Mouse (Mus musculus) hindbrain, embryonic 15.5 days (tissue): ENCODE measurements around the gene Traf6. TPM values are rescaled to one million over a fixed set of nuclear protein-coding genes. Genes with fewer than 3 reads are reported as not detected.

Experiments used
- ATAC-seq: fragments of 200-750 bp; cut with Nextera tagmentation; 2 replicates; pipeline ENCODE4 v1.8.0; 2017; ENCODE audit warnings: low read depth, moderate number of reproducible peaks, moderate TSS enrichment; ENCODE audit not compliant: low FRiP score
- H3K27ac ChIP-seq: fragments of 300-500 bp; sonication (generic); replicated peaks from 2 replicates; pipeline ENCODE4 v1.5.1; 2015; ENCODE audit warnings: mild to moderate bottlenecking, inconsistent platforms
- H3K27me3 ChIP-seq: fragments of 300-500 bp; sonication (generic); 2 replicates; pipeline ENCODE4 v1.6.1; 2015; ENCODE audit warnings: control low read depth, inconsistent platforms
- H3K36me3 ChIP-seq: fragments of 300-500 bp; sonication (generic); 2 replicates; pipeline ENCODE4 v1.6.1; 2015; ENCODE audit warnings: control low read depth, inconsistent platforms
- H3K4me1 ChIP-seq: fragments of 300-500 bp; sonication (generic); replicated peaks from 2 replicates; pipeline ENCODE4 v1.6.1; 2015; ENCODE audit warnings: control low read depth, inconsistent platforms
- H3K4me2 ChIP-seq: fragments of 300-500 bp; sonication (generic); 2 replicates; pipeline ENCODE4 v1.6.1; 2015; ENCODE audit warnings: moderate library complexity, mild to moderate bottlenecking, inconsistent platforms
- H3K4me3 ChIP-seq: fragments of 300-500 bp; sonication (generic); 2 replicates; pipeline ENCODE4 v1.5.1; 2015; ENCODE audit warnings: mild to moderate bottlenecking, inconsistent platforms
- H3K9ac ChIP-seq: fragments of 300-500 bp; sonication (generic); 2 replicates; pipeline ENCODE4 v1.6.1; 2015; ENCODE audit warnings: inconsistent platforms
- H3K9me3 ChIP-seq: fragments of 300-500 bp; sonication (generic); 2 replicates; pipeline ENCODE4 v1.6.1; 2016; ENCODE audit warnings: control low read depth, inconsistent platforms
- WGBS: fragments of 180-500 bp; shearing (Covaris S2); methylation state at CpG from one replicate; pipeline ENCODE4 v1.1.7; 2015; 5-methylcytosine and 5-hydroxymethylcytosine counted together
- polyA plus RNA-seq: library from polyadenylated mRNA; unstranded; fragments of >200 nt; fragmentation: Nextera tagmentation; extraction: Ambion mirVana; gene quantifications from 2 replicates; pipeline ENCODE4 v1.2.1, GENCODE M21; 2015

Gene Traf6
- polyA plus RNA-seq, 1 experiment from 2014 or later = 5.6 TPM

DNA sequence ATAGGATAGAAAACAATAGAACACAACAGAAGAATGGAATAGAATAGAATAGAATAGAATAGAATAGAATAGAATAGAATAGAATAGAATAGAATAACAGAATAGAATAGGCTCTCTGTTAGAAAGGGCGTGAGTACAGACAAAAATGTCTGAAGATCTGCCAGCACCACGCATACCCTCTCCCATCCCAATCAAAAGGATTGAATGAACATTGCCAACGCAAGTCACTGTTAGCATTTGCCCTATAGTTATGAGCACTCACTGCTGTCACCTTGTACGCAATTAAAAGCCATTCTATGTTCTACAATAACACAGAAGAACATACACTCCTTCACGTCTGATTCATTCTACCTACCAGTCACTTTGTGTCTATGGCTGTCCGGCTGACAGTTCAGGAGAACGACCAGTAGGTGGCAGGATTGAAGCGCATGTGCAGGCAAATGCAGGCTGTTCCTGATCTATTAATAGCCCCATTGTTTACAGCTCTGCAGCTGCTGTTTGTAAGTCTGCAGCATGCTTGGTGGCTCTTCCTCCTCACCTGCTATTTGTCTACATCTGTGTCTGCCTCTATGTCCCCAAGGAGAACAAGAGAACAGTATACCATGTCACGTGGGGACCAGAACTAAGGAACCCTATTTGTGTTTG is 13.0 kb upstream of the Traf6 start:
- ATAC-seq = peak; percentile 89
- no peaks in the 10 kb centered on the region for H3K27me3 ChIP-seq
- H3K4me1 ChIP-seq = 0 out of 2 replicates have a peak, but pooled peaks cover 4% of the 10 kb centered on the region
- H3K9me3 ChIP-seq = no peaks in the 10 kb centered on the region
- H3K4me2 ChIP-seq = no peak overlapping the region
- H3K36me3 ChIP-seq = no peaks in the 10 kb centered on the region
- H3K4me3 ChIP-seq = no peak overlapping the region
- H3K9ac ChIP-seq = no peak overlapping the region
- no peak overlapping the region for H3K27ac ChIP-seq
- WGBS = 19% methylated on average over 9 of the region's 9 CpGs

DNA sequence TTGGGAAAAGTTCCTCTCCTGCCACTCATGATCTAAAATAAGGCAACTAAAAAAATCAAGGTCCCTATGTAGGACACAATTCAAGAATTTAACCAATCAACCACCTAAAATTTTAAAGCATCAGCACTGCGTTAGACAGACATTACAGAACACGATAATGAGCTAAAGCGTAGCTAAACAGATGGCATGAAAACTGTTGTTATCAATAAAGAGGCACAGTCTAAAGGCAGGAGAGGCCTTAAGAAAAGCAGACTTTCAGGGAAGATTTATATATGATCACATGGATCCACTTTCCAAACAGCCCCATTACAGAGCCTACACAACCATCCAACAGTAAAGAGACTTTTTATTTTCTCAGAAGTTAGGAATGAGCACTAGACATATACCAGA is 12.5 kb upstream of the Traf6 start:
- Histone ChIP-seq H3K36me3 (no peaks in the 10 kb centered on the region), H3K4me1 (0 out of 2 replicates have a peak, but pooled peaks cover 4% of the 10 kb centered on the region), H3K27ac (no peak overlapping the region), H3K27me3 (no peaks in the 10 kb centered on the region), H3K9me3 (no peaks in the 10 kb centered on the region), H3K4me2 (no peak overlapping the region), H3K9ac (no peak overlapping the region), H3K4me3 (no peak overlapping the region)
- WGBS = 58% methylated on average over 3 of the region's 3 CpGs
- ATAC-seq = peak; percentile 66

DNA sequence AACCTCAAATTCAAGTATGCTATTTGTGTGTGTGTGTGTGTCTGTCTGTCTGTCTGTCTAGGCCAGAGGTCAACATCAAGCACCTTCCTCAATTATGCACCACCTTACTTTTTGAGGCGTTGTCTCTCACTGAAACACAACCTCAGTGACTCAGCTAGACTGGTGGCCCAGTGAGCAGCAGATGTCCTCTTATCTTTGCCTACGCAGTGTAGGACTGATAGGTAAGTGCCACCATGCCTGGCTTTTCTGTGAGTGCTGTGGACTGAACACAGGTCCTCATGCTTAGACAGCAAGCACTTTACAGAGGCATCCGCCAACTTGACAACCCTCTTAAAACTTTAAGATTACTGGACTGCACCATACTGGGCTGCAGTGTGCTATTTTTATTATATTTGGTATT is 9.5 kb upstream of the Traf6 start:
- ATAC-seq = no peak
- Histone ChIP-seq H3K4me1 (0 out of 2 replicates have a peak, but pooled peaks cover 4% of the 10 kb centered on the region), H3K9me3 (no peaks in the 10 kb centered on the region), H3K4me2 (no peak overlapping the region), H3K27me3 (no peaks in the 10 kb centered on the region), H3K27ac (no peak overlapping the region), H3K4me3 (no peak overlapping the region), H3K36me3 (no peaks in the 10 kb centered on the region), H3K9ac (no peak overlapping the region)
- 94% methylated on average over 3 of the region's 3 CpGs for WGBS

DNA sequence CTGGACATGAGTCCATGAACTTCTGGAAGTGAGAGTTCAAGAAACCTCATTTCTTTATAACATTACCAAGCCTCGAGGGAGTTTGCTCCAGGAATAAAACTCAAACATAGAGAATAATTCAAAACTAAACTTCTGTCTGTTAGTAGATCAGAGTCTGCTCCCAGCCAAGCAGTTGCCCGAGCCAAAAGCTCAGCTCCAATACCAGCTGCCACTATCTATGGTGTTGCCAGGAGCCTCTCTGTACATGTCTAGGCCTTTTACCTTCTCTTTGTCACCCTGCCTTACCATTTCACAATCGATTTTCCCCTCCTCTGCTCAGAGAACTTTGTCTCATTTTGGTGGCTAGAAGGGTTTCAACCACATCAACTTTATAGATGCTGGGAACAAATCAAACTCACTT is 4.7 kb upstream of the Traf6 start:
- ATAC-seq = no peak
- no peaks in the 10 kb centered on the region for H3K36me3 ChIP-seq
- no peak overlapping the region for H3K27ac ChIP-seq
- peaks cover 3% of the 10 kb centered on the region; the same call in 1 of the 2 replicates for H3K4me1 ChIP-seq
- H3K9me3 ChIP-seq = no peaks in the 10 kb centered on the region
- no peaks in the 10 kb centered on the region for H3K27me3 ChIP-seq
- H3K4me2 ChIP-seq = no peak overlapping the region
- 83% methylated on average over 3 of the region's 3 CpGs for WGBS
- no peak overlapping the region for H3K9ac ChIP-seq
- no peak overlapping the region for H3K4me3 ChIP-seq

DNA sequence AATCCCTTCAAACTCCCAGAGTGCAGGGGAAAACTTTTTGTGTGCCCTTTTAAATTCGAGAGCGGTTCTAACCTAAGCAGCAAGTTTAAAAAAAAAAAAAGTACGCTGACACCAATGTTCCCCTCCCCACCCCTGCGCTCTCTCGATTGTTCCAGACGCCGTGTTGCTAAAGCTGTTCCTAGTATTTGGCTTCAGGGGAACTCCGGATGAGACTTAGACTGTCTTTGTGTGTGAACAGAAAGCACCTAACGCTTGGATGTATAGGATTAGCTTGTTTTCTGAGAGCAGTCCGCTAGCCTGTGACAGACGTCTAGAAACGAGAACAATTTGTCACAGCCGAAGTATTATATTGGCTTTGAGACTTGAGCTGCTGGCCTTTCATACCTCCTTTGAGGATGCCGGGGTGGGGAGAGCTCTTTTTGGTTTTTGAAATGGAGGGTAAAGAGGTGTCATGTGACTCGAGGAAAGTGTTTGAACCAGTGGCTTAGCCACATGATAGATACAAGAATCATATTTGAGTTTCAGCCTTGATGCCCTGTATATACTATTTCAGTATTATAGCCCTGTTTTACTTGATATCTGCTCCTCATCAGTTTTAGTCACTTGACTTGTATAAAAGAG is 1.0 kb downstream of the Traf6 start:
- no peak for ATAC-seq
- H3K9ac ChIP-seq = peak overlapping the region; percentile 73
- H3K4me3 ChIP-seq = peak overlapping the region; percentile 79
- WGBS = 2% methylated on average over 15 of the region's 15 CpGs
- H3K9me3 ChIP-seq = no peaks in the 10 kb centered on the region
- H3K4me1 ChIP-seq = peaks cover 13% of the 10 kb centered on the region; the same call in 1 of the 2 replicates
- no peak overlapping the region for H3K27ac ChIP-seq
- H3K36me3 ChIP-seq = no peaks in the 10 kb centered on the region
- H3K27me3 ChIP-seq = no peaks in the 10 kb centered on the region
- H3K4me2 ChIP-seq = peak overlapping the region; percentile 78

DNA sequence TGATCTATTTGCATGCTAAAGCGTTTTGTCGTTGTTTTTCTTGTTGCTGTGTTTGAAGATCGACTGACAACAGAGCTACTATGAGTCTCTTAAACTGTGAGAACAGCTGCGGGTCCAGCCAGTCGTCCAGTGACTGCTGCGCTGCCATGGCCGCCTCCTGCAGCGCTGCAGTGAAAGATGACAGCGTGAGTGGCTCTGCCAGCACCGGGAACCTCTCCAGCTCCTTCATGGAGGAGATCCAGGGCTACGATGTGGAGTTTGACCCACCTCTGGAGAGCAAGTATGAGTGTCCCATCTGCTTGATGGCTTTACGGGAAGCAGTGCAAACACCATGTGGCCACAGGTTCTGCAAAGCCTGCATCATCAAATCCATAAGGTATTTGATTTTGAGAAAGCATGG is 6.2 kb downstream of the Traf6 start:
- no peak overlapping the region for H3K9ac ChIP-seq
- H3K4me3 ChIP-seq = no peak overlapping the region
- H3K36me3 ChIP-seq = peaks cover 15% of the 10 kb centered on the region; the same call in 1 of the 2 replicates
- H3K27me3 ChIP-seq = no peaks in the 10 kb centered on the region
- peaks cover 3% of the 10 kb centered on the region; the same call in 1 of the 2 replicates for H3K4me1 ChIP-seq
- no peaks in the 10 kb centered on the region for H3K9me3 ChIP-seq
- no peak overlapping the region for H3K4me2 ChIP-seq
- ATAC-seq = no peak
- no peak overlapping the region for H3K27ac ChIP-seq
- 80% methylated on average over 12 of the region's 12 CpGs for WGBS

DNA sequence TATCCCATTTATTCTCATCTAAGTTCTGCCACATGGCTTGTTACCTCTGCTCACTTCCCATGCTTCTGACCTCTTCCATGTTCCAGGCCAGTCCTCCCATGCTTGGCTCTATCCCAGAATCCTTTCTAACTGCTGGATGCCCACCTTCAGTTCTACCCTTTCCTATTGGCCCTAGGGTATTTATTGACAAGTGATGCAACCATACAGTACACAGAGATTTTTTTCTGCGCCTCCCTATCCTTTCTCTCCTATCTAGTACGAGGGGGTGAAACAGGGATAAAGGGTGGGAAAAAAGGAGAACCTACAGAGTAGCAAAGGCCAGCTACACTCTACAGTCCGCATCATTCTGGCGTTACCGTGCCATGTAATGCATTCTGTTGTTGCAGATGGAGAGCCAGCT is 9.8 kb downstream of the Traf6 start:
- 92% methylated on average over 5 of the region's 5 CpGs for WGBS
- Histone ChIP-seq H3K4me3 (no peak overlapping the region), H3K9me3 (no peaks in the 10 kb centered on the region), H3K4me2 (no peak overlapping the region), H3K36me3 (peaks cover 38% of the 10 kb centered on the region), H3K27ac (no peak overlapping the region), H3K9ac (no peak overlapping the region), H3K27me3 (no peaks in the 10 kb centered on the region), H3K4me1 (no peaks in the 10 kb centered on the region)
- no peak for ATAC-seq

DNA sequence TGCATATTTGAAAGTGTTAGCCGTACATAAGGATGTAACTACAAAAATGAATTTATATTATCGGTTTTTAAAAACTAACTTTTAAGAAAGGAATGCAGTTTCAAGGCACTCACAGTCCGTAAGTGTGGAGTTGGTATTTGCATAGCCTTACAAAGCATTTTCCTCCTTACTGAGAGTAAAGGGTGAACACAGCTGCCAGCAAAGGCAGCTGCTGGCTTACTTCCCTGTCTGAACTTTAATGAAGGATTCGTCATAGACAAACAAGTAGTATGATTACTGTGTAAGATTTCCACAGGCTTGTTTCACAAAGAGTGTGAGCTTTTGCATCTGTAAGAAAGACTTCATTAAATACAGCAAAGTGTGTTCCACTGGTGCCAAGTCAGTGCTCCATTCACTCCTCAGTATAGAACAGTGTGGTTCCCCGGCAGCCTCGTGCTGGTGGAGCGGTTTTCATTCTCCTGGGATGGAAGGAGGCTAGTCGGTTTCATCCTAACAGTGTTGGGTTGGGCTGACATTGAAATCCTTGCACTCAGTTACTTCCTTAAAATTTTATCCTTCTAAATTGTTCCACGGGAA is 12.1 kb downstream of the Traf6 start:
- no peaks in the 10 kb centered on the region for H3K27me3 ChIP-seq
- no peak overlapping the region for H3K4me3 ChIP-seq
- no peaks in the 10 kb centered on the region for H3K9me3 ChIP-seq
- H3K9ac ChIP-seq = no peak overlapping the region
- H3K27ac ChIP-seq = no peak overlapping the region
- no peak for ATAC-seq
- no peak overlapping the region for H3K4me2 ChIP-seq
- WGBS = 91% methylated on average over 9 of the region's 9 CpGs
- H3K36me3 ChIP-seq = peaks cover 38% of the 10 kb centered on the region
- no peaks in the 10 kb centered on the region for H3K4me1 ChIP-seq

DNA sequence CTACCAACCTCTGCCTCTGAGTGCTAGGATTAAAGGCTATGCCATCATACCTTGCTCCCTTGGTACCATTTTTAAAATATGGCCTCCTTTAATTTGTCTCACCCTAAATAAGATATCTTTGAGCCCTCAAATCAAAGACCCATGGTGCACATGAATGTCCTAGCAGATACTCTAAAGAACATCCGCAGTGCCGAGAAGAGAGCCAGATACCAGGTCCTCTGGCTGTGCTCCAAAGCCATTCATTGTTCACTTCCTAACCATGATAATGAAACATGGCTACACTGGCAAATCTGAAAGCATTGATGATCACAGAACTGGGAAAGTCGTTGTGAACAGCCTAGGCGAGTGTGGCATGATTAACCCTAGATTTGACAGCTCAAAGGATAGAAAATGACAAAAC is 14.8 kb downstream of the Traf6 start:
- Histone ChIP-seq H3K27ac (no peak overlapping the region), H3K27me3 (no peaks in the 10 kb centered on the region), H3K36me3 (peaks cover 38% of the 10 kb centered on the region), H3K4me3 (no peak overlapping the region), H3K4me2 (no peak overlapping the region), H3K9me3 (no peaks in the 10 kb centered on the region), H3K9ac (no peak overlapping the region), H3K4me1 (no peaks in the 10 kb centered on the region)
- 61% methylated on average over 4 of the region's 4 CpGs for WGBS
- no peak for ATAC-seq

DNA sequence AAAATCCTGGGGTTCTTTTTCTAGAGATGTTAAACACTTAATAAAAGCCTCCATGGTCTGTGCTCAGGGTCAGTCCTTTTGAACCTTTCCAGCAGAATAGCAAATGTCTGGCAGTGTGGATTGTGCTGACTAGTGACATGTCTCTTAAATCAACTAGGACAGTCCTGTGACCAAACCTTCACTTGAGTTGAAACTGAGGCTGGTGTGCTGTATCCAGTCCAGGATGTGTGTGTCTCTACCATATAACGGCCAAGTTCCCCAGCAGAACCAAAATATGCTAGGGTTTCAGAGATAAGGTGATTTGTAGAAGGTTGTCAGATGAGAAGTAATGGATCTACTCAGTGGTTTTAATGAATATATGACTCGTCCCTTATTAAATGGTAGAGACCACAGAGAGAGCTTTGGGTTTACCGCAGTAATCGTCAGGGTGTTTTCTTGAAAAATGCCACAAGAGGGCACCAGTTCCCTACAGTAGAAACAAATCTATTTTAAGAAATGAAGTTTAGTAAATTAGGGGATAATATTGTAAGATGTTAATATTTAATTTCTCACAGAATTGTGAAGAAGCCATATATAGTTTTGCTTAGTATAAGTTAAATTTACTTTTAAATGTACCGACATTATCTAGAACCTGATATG is 15.5 kb downstream of the Traf6 start:
- peaks cover 38% of the 10 kb centered on the region for H3K36me3 ChIP-seq

DNA sequence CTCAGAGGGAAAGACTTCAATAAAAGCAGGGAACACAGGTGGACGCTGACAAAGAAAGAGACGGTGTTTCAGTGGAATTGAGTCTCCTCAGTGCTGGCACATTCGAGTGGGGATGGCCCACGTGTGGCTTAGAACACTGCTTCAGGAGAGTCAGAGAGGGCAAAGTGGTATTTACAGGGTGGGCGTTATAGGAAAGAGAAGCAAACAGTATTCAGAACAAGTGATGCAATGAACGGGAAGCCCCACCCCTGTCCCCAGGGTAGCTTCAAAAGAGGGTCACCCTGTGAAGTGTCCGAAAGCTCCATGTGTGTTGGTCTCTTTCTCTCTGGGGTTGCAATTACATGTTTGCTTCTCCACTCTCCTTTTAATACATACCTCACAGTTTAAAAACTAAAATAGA is 17.4 kb downstream of the Traf6 start:
- Histone ChIP-seq H3K27ac (no peak overlapping the region), H3K4me1 (no peaks in the 10 kb centered on the region), H3K36me3 (peaks cover 24% of the 10 kb centered on the region), H3K4me2 (no peak overlapping the region), H3K27me3 (no peaks in the 10 kb centered on the region), H3K4me3 (no peak overlapping the region), H3K9ac (no peak overlapping the region), H3K9me3 (no peaks in the 10 kb centered on the region)
- 88% methylated on average over 7 of the region's 7 CpGs for WGBS
- no peak for ATAC-seq

More for the DNA sequence above, 15.5 kb downstream of the Traf6 start:
- H3K9ac ChIP-seq = no peak overlapping the region
- no peak overlapping the region for H3K4me3 ChIP-seq
- 56% methylated on average over 5 of the region's 5 CpGs for WGBS
- peak; percentile 30; the same call in 1 of the 2 replicates for ATAC-seq
- no peaks in the 10 kb centered on the region for H3K4me1 ChIP-seq
- no peak overlapping the region for H3K27ac ChIP-seq
- H3K9me3 ChIP-seq = no peaks in the 10 kb centered on the region
- no peaks in the 10 kb centered on the region for H3K27me3 ChIP-seq
- H3K4me2 ChIP-seq = no peak overlapping the region

DNA sequence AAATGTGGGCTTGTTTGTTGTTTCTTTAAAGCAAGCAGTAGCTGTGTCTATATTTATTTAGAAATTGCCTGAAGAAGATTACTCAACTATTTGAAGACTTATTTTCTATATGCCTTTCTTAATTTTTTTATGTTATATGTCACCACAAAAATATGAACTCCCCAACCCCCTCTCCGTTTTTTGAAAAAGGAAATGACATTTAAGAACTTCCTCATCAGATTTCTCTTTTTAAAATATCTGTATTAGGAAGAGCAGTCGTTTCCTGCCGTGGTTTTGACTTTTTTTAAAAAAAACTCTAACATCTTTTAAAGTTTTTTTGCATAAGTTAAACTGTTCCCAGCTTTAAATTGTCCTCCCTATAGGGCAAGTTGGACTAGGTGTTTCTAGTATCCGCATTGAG is 21.1 kb downstream of the Traf6 start:
- Histone ChIP-seq H3K4me3 (no peak overlapping the region), H3K9me3 (no peaks in the 10 kb centered on the region), H3K4me1 (no peaks in the 10 kb centered on the region), H3K9ac (no peak overlapping the region), H3K36me3 (peaks cover 12% of the 10 kb centered on the region), H3K4me2 (no peak overlapping the region), H3K27me3 (no peaks in the 10 kb centered on the region), H3K27ac (no peak overlapping the region)
- 87% methylated on average over 4 of the region's 4 CpGs for WGBS
- ATAC-seq = no peak
